Mouse (Mus musculus) G1E-ER4 (cell line): ENCODE measurements at regions not wholly inside any gene's neighbourhood (a gene's known extent, or its start where the extent isn't known, plus 50 kb on each side); places are given as distances from the start of the nearest gene placed in this dataset.

Source experiments
- GATA1 ChIP-seq: IDR thresholded peaks from one replicate; pipeline ENCODE4 v1.8.0; 2012; ENCODE audit warnings: low read length, inconsistent platforms

DNA sequence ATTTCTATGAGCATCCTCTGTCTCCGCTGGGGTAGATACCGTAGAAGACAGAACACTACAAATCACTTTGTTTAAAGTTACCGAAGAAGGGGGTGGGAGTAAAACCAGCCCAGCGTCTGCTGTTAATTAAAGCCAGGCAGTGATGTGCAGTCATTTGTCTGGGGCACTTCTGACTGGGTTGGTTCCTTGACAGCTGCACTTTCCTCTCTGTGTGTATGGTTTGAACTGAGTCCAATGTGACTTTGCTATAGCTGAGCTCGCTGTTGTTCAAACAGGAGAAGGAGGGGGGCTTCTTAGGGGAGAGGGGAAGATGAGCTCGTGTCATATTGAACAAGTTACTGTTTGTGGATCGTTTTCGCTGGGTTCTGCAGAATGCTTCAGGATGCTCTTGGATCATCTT, 113.7 kb upstream of the Runx1 start:
- TF ChIP-seq GATA1: no peak

DNA sequence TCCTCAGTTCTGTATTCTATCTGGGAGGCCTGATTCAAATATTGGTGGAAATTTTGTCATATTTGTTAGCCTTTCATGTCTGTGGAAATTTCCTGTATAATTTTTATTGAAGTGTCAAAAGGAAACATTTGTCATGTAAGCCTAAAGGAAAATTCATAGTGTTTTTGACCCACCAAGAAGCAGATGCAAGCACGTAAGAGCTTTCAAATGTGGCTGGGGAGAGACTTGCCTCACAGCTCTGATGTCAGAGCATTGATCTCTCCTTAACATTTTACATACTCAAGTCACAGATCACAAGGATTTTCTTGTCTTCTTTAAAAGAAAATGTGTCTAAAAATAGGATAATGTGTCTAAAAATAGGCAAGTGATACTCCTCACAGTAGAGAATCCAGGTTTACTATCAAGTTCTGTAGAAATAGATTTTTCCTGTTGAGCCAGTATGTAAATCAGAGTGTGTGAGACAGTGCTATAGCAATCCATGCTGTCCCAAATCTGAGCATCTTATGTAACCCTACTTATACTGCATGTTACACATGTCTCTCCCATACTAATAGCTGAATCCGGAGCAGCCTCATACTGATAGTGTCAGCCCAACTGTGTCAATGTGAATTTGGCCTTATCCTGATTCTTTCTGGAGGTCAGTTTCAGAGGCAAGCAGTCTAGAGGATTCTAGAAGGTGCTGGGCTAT, 110.0 kb upstream of the Runx1 start:
- TF ChIP-seq GATA1: no peak

DNA sequence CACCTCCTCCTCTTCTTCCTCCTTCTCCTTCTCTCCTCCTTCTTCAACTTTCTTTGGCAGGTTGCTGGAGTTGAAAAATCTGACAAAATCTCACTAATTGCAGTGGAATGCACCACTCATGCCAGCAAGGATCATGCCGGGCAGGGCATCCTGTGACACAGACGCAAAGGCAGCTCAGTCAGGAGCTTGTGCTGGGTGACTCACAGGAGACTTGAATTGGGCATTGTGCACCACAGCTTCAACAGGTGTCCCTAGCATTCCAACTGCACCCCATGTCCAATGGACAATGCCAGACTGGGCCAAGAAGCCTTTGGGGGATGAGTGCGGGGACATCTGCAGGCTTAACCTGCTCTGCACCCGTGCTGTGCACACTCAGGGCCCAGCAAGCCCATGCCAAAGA, 104.2 kb upstream of the Runx1 start:
- no peak for TF ChIP-seq GATA1

DNA sequence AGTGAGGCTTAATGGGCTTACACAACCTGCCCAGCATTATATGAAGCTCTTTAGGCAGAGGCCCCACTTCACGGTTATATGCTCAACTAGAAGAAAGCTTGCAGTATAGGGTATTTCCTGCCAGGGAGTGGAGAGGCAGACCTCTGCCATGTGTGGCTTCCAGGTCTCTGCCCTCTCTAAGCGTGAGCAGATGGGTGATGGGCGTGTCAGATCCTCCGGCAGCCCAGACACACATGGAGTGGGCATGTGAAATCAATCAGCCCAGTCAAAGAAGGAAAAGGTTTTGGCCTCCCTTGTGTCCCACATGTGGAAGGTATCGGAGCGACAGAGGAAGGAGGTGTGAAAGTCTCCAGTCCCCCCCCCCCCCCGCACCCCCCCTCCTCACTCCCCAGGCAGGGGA, 102.3 kb upstream of the Runx1 start:
- no peak for TF ChIP-seq GATA1

DNA sequence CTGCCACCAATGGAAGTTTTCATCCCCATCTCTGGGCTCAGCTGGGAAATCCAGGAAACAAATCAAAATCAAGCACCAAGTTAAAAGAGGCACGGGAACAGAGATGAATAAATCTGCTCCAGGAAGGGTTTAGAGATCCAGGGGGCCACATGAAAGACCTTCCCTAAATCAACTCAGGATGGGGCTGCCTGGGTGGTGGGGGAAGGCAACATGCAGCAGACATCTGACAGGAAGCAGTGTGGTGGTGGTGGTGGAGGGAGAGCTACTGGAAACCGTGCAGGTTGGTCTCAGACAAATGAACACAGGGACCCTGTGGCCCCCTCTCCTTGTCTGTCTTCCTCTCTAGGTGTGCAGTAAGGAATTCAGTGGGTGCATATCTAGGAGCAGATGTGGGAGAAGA, 101.7 kb upstream of the Runx1 start:
- TF ChIP-seq GATA1: no peak

DNA sequence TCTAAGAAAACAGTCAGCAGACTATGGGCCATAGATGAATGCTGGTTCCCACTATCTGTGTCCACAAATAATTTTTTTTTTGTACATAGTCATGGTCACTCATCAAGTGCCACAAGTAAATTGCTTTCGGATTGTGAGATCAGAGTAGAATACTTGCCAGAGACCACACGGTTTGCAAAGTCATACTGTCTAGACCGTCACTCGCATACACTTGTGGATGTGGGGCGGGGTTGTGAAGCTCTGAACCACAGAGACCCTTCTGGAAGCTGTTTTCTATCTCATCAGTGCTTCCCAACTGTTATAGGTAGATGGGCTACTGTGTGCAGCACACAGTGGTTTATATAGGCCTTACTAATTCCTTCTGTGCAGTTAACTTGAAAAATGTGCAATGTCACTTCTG, 100.9 kb upstream of the Runx1 start:
- TF ChIP-seq GATA1: no peak

DNA sequence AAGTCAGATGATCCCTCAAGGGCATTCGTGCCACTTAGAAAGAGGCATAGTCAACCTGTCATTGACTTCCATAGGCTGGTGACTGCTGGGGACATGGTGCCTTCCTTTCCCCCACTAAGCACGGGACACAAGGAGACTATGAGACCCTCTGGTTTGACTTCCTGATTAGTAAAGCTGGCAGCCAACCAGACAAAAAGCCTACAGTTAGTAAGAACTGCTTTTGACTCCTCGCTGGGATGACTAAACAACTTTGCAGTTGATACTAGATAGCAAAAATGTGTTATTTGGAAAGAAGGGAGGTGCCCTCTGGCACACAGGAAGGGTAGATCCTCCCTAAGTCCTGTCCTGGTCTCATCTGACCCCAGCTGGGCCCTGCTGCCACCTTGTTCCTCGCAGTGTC, 95.0 kb upstream of the Runx1 start:
- TF ChIP-seq GATA1: no peak

DNA sequence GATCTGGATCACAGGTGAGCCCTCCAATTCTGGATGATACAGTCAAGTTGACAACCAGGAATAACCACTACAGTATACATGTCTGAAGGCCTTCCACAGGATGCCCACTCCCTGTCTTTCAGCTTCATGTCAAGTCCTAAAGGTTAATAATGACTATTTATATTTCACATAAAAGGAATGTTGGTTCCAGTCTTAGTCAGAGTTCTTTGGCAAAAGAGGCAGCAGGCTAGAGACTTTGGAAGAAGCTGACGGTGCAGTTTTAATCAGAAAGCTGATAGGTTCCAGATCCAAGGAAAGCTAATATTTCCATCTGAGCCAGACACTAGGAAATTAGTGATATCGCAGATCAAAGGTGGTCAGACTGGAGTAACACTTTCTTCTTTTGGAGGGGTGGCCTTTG, 91.4 kb upstream of the Runx1 start:
- no peak for TF ChIP-seq GATA1

DNA sequence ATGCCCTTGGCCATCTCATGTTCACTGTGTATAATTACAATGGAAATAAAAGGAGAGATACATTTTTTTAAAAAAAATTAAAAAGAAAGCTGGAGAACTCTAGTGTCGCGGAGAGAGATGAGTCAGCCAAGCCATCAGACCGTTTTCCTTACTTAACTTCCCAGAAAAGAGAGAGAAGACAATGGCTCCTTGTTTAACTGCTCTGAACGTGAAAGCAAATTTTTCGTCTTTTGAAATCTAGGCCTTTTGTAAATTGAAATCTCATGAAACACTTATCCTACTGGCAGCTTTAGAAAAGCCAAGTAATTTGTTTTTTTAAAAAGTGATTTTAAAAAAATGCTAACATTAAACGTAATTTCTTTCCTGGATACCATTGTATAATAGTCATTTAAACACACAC, 89.7 kb upstream of the Runx1 start:
- TF ChIP-seq GATA1: no peak

DNA sequence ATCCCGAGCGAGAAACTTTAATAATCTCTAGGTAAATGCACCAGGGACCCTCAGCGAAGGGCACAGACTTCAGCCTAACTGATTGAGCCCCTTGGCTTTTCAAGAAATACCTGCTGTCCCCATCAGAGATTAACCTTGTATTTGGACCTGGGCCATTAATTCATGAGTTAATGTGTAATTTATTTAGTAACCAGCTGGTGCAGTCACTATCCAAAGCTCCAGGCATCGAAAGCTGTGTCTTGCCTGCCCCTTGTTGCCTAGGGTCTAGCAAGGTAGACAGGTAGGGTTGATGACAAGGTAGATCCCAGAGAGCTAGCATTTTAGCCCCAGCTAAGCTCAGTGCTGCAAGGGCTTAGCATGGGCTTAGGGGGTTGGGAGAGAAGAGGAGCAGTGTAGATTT, 80.9 kb upstream of the Runx1 start:
- no peak for TF ChIP-seq GATA1

DNA sequence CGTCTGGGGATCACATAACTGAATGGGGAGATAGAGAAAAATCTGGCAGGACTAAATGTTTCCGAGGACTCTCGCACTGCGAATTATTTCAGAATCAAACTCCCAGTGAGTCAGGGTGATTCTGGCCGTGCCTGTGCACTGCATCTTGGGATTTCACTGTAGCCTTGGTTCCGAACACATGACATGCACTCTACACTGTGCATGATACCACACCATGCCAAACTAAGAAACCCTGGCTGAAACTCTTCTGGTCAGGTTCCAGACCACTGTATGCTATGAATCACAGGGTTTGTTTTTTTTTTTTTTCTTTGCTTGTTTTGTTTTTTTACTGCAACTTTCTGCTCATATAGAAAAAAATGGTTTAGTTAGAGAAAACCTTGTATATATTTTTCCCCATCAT, 79.7 kb upstream of the Runx1 start:
- TF ChIP-seq GATA1: no peak

DNA sequence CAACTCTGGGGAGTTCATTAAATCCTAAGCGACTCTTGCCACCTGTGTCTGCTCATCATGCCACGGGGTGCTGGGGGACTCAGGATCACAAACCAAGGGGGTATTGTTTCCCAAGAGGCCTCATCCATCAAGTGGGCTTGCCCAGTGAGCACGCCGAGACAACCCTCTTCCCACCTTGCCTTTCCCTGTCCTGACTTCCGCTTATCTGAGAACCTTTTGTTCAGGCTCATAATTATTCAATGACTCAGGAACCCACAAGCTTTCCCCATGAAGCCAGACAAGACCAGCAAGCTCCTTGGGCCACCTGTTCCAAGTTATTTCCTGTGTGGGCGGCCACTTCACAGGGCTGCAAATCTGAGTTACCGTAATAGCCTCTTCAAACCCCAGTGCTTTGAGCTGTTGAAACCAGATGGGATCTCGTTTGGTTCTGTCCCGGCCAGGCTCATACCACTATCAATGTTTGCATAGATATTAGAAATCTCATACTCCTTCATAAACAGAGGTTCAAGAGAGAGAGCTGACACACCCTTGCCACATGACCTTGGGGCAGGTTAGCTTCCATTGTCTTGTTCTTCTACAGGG, 78.0 kb upstream of the Runx1 start:
- no peak for TF ChIP-seq GATA1

DNA sequence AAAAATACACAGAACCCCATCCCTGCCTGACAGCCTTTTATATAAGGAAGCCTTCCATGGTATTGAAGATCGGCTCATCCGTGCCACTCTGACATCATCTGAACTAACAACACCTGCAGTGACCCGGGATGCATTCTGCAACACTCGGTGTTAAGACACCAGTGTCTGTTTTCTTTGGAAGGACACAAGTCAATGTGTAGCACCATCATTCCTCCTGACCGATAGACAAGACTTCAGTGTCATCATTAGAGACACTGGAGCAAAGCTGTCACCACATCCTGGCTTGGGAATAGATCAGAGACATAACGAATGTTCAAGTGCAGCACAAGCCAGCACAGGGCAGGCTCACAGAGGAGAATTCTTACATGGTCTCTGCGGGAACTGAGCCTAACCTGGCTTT, 77.5 kb upstream of the Runx1 start:
- TF ChIP-seq GATA1: no peak

DNA sequence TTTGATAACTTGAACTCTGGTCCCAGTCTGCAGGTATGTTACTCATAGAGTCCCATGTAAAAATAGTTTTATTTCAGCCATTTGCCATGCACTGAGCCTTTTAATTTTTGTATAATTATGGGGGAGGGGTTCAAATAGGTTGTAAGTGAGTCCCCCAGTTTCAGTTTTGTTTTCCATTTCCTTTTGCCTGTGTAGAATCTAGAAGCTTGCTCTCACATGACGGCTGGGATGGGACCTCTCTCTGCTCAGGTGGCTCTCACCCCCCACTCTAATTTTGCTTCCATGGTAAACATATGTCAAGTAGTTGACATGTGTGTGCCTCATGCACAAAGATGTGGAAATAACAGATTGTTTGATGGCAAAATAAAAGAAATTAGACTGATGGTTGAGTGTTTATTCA, 73.8 kb upstream of the Runx1 start:
- TF ChIP-seq GATA1: no peak

DNA sequence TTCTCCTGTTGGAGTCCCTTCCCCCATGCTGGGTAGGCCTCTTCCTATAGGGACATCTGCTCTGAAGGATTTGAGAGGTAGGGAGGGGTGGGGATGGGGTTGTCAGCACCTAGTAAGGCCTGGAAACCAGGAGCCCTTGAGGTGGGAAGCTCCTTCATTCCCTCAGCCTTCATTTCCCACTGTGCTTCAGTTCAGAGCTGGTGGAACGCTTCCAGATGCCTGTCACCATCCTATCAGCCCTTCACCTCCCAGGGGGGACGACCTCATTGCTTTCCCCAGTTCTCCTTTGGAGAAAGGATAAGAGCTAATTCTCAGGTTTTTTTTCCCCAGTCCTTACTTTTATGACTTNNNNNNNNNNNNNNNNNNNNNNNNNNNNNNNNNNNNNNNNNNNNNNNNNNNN, 65.8 kb upstream of the Runx1 start:
- no peak for TF ChIP-seq GATA1

DNA sequence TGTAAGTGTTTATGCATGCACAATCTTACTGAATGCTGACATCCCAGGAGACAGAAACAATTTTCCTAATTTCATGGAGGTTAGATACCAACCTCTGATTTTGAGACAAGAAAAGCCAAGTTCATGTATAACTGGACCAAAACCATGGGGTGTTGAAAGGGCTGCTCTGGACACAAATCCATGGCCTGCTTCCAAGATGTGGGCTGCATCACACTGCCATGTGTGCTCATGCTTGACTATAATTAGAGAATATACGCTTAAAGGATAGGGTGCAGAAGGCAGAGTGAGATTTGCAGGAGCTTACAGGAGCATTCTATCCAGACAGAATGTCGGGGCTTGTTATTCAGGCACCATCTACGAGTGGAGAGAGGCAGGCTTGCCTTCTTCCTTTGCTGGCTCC, 64.8 kb upstream of the Runx1 start:
- TF ChIP-seq GATA1: no peak

DNA sequence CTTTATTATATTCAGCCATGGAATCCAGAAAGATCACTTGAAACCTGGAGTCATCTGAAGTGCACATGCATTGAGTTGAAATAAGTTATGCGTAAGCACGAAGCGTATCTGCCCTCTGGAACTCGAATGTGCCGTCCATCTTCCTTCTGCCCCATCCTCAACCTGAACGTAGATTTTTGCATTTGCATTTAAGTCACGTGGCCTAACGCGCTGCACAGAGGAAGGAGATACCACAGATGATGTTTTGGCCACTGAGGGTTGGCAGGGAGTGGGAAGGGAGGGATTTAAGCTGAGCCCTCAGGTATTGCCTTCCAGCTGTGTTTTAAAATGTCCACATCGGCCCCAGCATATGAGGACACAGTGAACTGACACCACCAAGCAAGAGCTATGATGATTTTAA, 63.6 kb upstream of the Runx1 start:
- no peak for TF ChIP-seq GATA1

DNA sequence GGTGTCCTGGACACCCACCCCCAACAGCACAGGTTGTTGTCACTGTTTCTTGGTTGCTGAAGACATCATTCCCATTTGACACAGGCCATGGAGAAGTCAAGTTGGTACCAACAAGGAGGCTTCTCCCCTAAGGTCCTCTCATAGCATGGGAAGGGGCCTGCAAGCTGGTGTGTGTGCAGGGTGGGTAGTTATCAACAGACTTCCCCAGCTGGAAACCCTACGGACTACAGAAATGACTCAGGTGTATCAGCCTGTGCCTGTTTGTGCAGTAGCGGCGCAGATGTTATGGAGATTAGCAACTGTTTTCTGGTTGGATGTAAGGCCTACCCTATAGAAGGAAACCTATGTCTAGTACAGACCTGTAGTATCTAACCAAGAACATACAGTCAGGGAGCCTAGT, 60.3 kb upstream of the Runx1 start:
- TF ChIP-seq GATA1: no peak

DNA sequence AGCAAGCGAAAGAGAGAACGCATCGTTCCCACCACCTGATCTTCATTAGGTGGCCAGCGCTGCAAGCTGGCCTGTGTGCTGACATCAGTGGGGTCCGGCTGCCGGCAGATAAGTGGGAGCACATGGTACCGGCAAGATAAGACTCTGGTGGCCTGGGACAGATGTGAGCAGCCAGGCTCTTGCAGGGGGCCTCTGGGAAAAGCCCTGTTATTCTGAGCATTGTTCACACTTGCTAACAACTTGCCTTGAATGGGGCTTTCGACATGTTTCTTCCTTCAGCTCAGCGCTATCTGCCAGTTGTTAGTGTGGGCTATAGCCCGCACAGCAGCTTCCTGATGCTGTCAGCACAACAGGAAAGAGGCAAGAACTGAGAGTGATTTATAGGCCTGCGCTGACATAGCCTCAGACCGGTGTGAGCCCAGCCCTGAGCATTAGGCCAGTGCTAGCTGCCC, 57.9 kb upstream of the Runx1 start:
- peak; percentile 71 for TF ChIP-seq GATA1
